Comparison of ENCODE assay signal across 10 mouse cellular contexts in genomic region chr7:81075299-81075698, GRCm38 (mm10). TPM values are rescaled to one million over a fixed set of nuclear protein-coding genes. Genes with fewer than 3 reads are reported as not detected.
DNase-seq lines count a peak whose midpoint lies in the region; ATAC-seq and TF ChIP-seq lines count a peak whose summit lies in the region.
"Had no signal": no experiment of that assay in that cellular context is flagged by ENCODE, and none has a peak within 500 bp of the region (broad histone marks: within the 10 kb centered on the region; RNA-seq: fewer than 3 reads in every experiment).

No protein-coding gene starts in this region.

- DNase-seq in heart, adult 8-10 months (ENCODE audit: low spot score): no peak
- DNase-seq in limb, embryonic 10.5 days (ENCODE audit: low spot score): no peak
- no peak for DNase-seq in adrenal gland, adult (ENCODE audit: inconsistent age in 2 of 2, low spot score in 1 of 2)
- DNase-seq in ovary, postnatal 14 days (ENCODE audit: low spot score): no peak
- no peak for DNase-seq in left cerebral cortex, adult 2 months (ENCODE audit: extremely low spot score in 1 of 2, low spot score in 2 of 2)
- DNase-seq: kidney, adult 11 months had no signal

- H3K36me3 ChIP-seq in heart, embryonic 14.5 days (ENCODE audit: control insufficient read depth, insufficient read depth, low read length): peaks cover 78% of the 10 kb centered on the region
- H3K36me3 ChIP-seq in E14TG2a.4 (ENCODE audit: insufficient read depth, low read length): 0 out of 2 replicates have a peak, but pooled peaks cover 4% of the 10 kb centered on the region
- no peaks in the 10 kb centered on the region for H3K36me3 ChIP-seq in limb, embryonic 10.5 days
- H3K36me3 ChIP-seq in stomach, embryonic 14.5 days (ENCODE audit: control insufficient read depth, insufficient read depth, low read length): no peaks in the 10 kb centered on the region

- H3K9ac ChIP-seq in heart, embryonic 14.5 days (ENCODE audit: low read length): peak overlapping the region; percentile 32
- no peak overlapping the region for H3K9ac ChIP-seq in stomach, embryonic 14.5 days (replicated peaks; ENCODE audit: low read depth, low read length)

- peaks cover 58 to 78% of the 10 kb centered on the region in 2 experiments for H3K4me1 ChIP-seq in heart, embryonic 14.5 days (ENCODE audit: control insufficient read depth in 2 of 2, insufficient read depth in 2 of 2, low read length in 2 of 2)
- H3K4me1 ChIP-seq in E14TG2a.4 (replicated peaks; ENCODE audit: low read depth, low read length): peaks cover 48% of the 10 kb centered on the region
- peaks cover 39% of the 10 kb centered on the region for H3K4me1 ChIP-seq in limb, embryonic 10.5 days
- peaks cover 12% of the 10 kb centered on the region; the same call in 1 of the 2 replicates for H3K4me1 ChIP-seq in stomach, embryonic 14.5 days (ENCODE audit: control insufficient read depth, insufficient read depth, low read length)

- H3K4me2 ChIP-seq in heart, embryonic 14.5 days (ENCODE audit: low read length): no peak overlapping the region
- H3K4me2 ChIP-seq in stomach, embryonic 14.5 days (replicated peaks; ENCODE audit: low read depth, low read length): no peak overlapping the region
- H3K4me2 ChIP-seq: midbrain, embryonic 11.5 days had no signal

- peak overlapping the region; percentile 77 to 98 for H3K27ac ChIP-seq in heart, embryonic 14.5 days (replicated peaks in 1 of 2; ENCODE audit: control insufficient read depth in 1 of 2, insufficient read depth in 1 of 2, low read depth in 2 of 2, low read length in 2 of 2)
- H3K27ac ChIP-seq in limb, embryonic 10.5 days: peak overlapping the region; percentile 59
- peak overlapping the region; percentile 72 for H3K27ac ChIP-seq in stomach, embryonic 14.5 days (ENCODE audit: low read length)
- H3K27ac ChIP-seq in left cerebral cortex, adult 2 months: no peak overlapping the region

- no peaks in the 10 kb centered on the region for H3K9me3 ChIP-seq in heart, embryonic 14.5 days (ENCODE audit: control insufficient read depth, low read length)
- H3K9me3 ChIP-seq in E14TG2a.4 (ENCODE audit: low read length): no peaks in the 10 kb centered on the region
- no peaks in the 10 kb centered on the region for H3K9me3 ChIP-seq in limb, embryonic 10.5 days (replicated peaks)
- no peaks in the 10 kb centered on the region for H3K9me3 ChIP-seq in stomach, embryonic 14.5 days (ENCODE audit: control insufficient read depth, low read depth, low read length)

- no peak for ATAC-seq in heart, embryonic 14.5 days (ENCODE audit: insufficient number of reproducible peaks, insufficient read depth, low FRiP score, low read depth)
- ATAC-seq in stomach, embryonic 14.5 days (ENCODE audit: insufficient number of reproducible peaks, insufficient read depth, low FRiP score, low read depth): no peak

- H3K4me3 ChIP-seq in heart, embryonic 14.5 days (ENCODE audit: control insufficient read depth in 1 of 2, insufficient read depth in 1 of 2, low read depth in 1 of 2, low read length in 2 of 2): no peak overlapping the region
- 0 out of 2 replicates have a peak overlapping the region, but pooled peaks have one; percentile 41 for H3K4me3 ChIP-seq in E14TG2a.4 (replicated peaks; ENCODE audit: low read length)
- H3K4me3 ChIP-seq in limb, embryonic 10.5 days: no peak overlapping the region
- H3K4me3 ChIP-seq in stomach, embryonic 14.5 days (ENCODE audit: low read depth, low read length): no peak overlapping the region
- no peak overlapping the region for H3K4me3 ChIP-seq in left cerebral cortex, adult 2 months

- intact Hi-C loops in left cerebral cortex, adult 2 months (cut with DNase I): no loop called here

- 51% methylated on average over 7 of the region's 7 CpGs for WGBS in heart, embryonic 14.5 days
- 58% methylated on average over 7 of the region's 7 CpGs for WGBS in limb, embryonic 10.5 days
- 32% methylated on average over 7 of the region's 7 CpGs for WGBS in stomach, embryonic 14.5 days

- no peak for TF ChIP-seq CTCF in E14TG2a.4 (conservative IDR thresholded peaks at IDR 0.05; ENCODE audit: low read length)
- no peak for TF ChIP-seq CTCF in left cerebral cortex, adult 2 months (IDR thresholded peaks at IDR 0.05)

- no peaks in the 10 kb centered on the region for H3K27me3 ChIP-seq in heart, embryonic 14.5 days (ENCODE audit: control insufficient read depth, insufficient read depth, low read length)
- peaks cover 36% of the 10 kb centered on the region for H3K27me3 ChIP-seq in E14TG2a.4 (ENCODE audit: insufficient read depth, low read length)
- H3K27me3 ChIP-seq in limb, embryonic 10.5 days (ENCODE audit: low read depth, poor library complexity, severe bottlenecking): no peaks in the 10 kb centered on the region
- no peaks in the 10 kb centered on the region for H3K27me3 ChIP-seq in stomach, embryonic 14.5 days (ENCODE audit: control insufficient read depth, insufficient read depth, low read length)

RNA-seq across cellular contexts. Expression of gene Alpk3, which starts 17.9 kb away (rescaled TPM):
- 22.8 and 25.3 TPM in 2 replicates for polyA plus RNA-seq in heart, embryonic 14.5 days (2014; fragmentation: Nextera tagmentation; extraction: Ambion mirVana)
- total RNA-seq in heart, adult 8-10 months (2022): 100 to 1,000 TPM; 138 to 167 (median 145) TPM
- 0.19 and 0.48 TPM in 2 replicates for polyA plus RNA-seq in limb, embryonic 10.5 days (2016; fragmentation: Nextera tagmentation; extraction: Ambion mirVana)
- 0.55 and 0.59 TPM in 2 replicates for polyA plus RNA-seq in stomach, embryonic 14.5 days (2014; fragmentation: Nextera tagmentation; extraction: Ambion mirVana)
- total RNA-seq in left cerebral cortex, adult 2 months (2021): under 1 TPM; 0.30 to 0.54 TPM

RNA-seq across cellular contexts. Expression of gene Slc28a1, which starts 39.3 kb away (rescaled TPM):
- 0.07 and 0.11 TPM in 2 replicates for polyA plus RNA-seq in heart, embryonic 14.5 days (2014; fragmentation: Nextera tagmentation; extraction: Ambion mirVana)
- under 1 TPM in 3 of 4 experiments, not detected in 1; 0.09 to 0.31 (median 0.16) TPM for total RNA-seq in heart, adult 8-10 months (2022)
- polyA plus RNA-seq in limb, embryonic 10.5 days (2016; fragmentation: Nextera tagmentation; extraction: Ambion mirVana): 0.09 TPM in 1 of 2 replicates, not detected in the other
- polyA plus RNA-seq in stomach, embryonic 14.5 days (2014; fragmentation: Nextera tagmentation; extraction: Ambion mirVana): not detected in 2 replicates
- total RNA-seq in left cerebral cortex, adult 2 months (2021): under 1 TPM; 0.11 to 0.23 TPM

Comparison
In these comparisons a context has a peak if more than half of its experiments do, and no peak if none do; other contexts are left out.
1. RNA of gene Alpk3, which starts 17.9 kb away (polyA plus RNA-seq): 22.8 to 25.3 TPM in heart, embryonic 14.5 days; 0.55 to 0.59 TPM in stomach, embryonic 14.5 days and 0.19 to 0.48 TPM in limb, embryonic 10.5 days; every median in the first group is over 10 times any median in the second.